Mouse (Mus musculus): ENCODE data around the gene Hist1h1d. TPM values are rescaled to one million over a fixed set of nuclear protein-coding genes. Genes with fewer than 3 reads are reported as not detected.
"Not testable (repeated sequence)": the region's sequence is repeated elsewhere in the genome, so short reads cannot be mapped to it uniquely, and the experiment has no call there.

Gene Hist1h1d
- polyA plus RNA-seq, 1 experiment from 2014 or later, result 0.07 TPM

GRCm38 (mm10) chr13:23573034-23573897 lies 20.2 kb downstream of the Hist1h1d start:
- Histone ChIP-seq H3K9ac (replicated peaks; ENCODE audit: low read depth, low read length) (0 out of 2 replicates have a peak overlapping the region, but pooled peaks have one; percentile 12), H3K4me3 (ENCODE audit: low read depth, low read length) (peak overlapping the region; percentile 23), H3K4me1 (ENCODE audit: control insufficient read depth, insufficient read depth, low read length) (peaks cover 38% of the 10 kb centered on the region), H3K4me2 (ENCODE audit: low read depth, low read length) (peak overlapping the region; percentile 73), H3K27ac (ENCODE audit: low read depth, low read length) (peak overlapping the region; percentile 2; the same call in 1 of the 2 replicates)
- H3K36me3 ChIP-seq (ENCODE audit: control insufficient read depth, insufficient read depth, low read length); H3K9me3 ChIP-seq (ENCODE audit: control insufficient read depth, low read length); ATAC-seq (ENCODE audit: low read depth); H3K27me3 ChIP-seq (ENCODE audit: control insufficient read depth, insufficient read depth, low read length): not testable (repeated sequence)
- 9% methylated on average over 18 of the region's 20 CpGs for WGBS

GRCm38 (mm10) chr13:23573898-23574524 lies 20.9 kb downstream of the Hist1h1d start, which contains the start of the genes Hist1h2bf and Hist1h2ad:
Gene Hist1h2bf (minus strand): TSS chr13:23574196.
Gene Hist1h2ad (plus strand): TSS chr13:23574381.
- peak within 1 kb of the TSS; percentile 73 for H3K4me2 ChIP-seq (ENCODE audit: low read depth, low read length)
- H3K36me3 ChIP-seq (ENCODE audit: control insufficient read depth, insufficient read depth, low read length); H3K9me3 ChIP-seq (ENCODE audit: control insufficient read depth, low read length); H3K27me3 ChIP-seq (ENCODE audit: control insufficient read depth, insufficient read depth, low read length): not testable (repeated sequence)
- peak within 1 kb of the TSS; percentile 32 for H3K4me3 ChIP-seq (ENCODE audit: low read depth, low read length)
- peaks cover 38% of the 10 kb centered on the region for H3K4me1 ChIP-seq (ENCODE audit: control insufficient read depth, insufficient read depth, low read length)
- ATAC-seq (ENCODE audit: low read depth), result peak; percentile 93
- H3K9ac ChIP-seq (replicated peaks; ENCODE audit: low read depth, low read length), result 0 out of 2 replicates have a peak within 1 kb of the TSS, but pooled peaks have one; percentile 12
- H3K27ac ChIP-seq (ENCODE audit: low read depth, low read length), result peak within 1 kb of the TSS; percentile 75; the same call in 1 of the 2 replicates
- WGBS, result 1% methylated on average over 22 of the region's 42 CpGs

DNA sequence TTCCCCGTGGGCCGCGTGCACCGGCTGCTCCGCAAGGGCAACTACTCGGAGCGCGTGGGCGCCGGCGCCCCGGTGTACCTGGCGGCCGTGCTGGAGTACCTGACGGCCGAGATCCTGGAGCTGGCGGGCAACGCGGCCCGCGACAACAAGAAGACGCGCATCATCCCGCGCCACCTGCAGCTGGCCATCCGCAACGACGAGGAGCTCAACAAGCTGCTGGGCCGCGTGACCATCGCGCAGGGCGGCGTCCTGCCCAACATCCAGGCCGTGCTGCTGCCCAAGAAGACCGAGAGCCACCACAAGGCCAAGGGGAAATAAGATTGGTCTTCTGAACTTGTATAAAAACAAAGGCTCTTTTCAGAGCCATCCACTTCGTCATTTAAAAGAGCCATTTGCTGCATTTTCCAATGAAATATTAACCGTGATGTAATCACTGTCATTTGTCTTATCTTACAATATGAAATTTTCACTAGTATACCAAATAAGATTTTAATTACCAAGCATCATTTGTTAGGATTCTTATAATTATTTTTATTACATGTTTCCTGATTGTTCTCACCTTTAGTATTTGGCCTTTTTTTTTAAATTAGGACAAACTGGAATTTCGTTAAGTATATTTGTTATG lies 21.6 kb downstream of the Hist1h1d start:
- Histone ChIP-seq H3K27ac (ENCODE audit: low read depth, low read length) (peak overlapping the region; percentile 75; the same call in 1 of the 2 replicates), H3K4me2 (ENCODE audit: low read depth, low read length) (peak overlapping the region; percentile 73), H3K4me1 (ENCODE audit: control insufficient read depth, insufficient read depth, low read length) (peaks cover 38% of the 10 kb centered on the region), H3K4me3 (ENCODE audit: low read depth, low read length) (peak overlapping the region; percentile 25)
- not testable (repeated sequence) for ATAC-seq (ENCODE audit: low read depth); H3K36me3 ChIP-seq (ENCODE audit: control insufficient read depth, insufficient read depth, low read length); H3K27me3 ChIP-seq (ENCODE audit: control insufficient read depth, insufficient read depth, low read length); H3K9me3 ChIP-seq (ENCODE audit: control insufficient read depth, low read length); H3K9ac ChIP-seq (replicated peaks; ENCODE audit: low read depth, low read length)
- 1% methylated on average over 5 of the region's 39 CpGs for WGBS

- peak; percentile 53 for ATAC-seq (ENCODE audit: low read depth)
- Histone ChIP-seq H3K27ac (ENCODE audit: low read depth, low read length) (no peak within 1 kb of the TSS), H3K36me3 (ENCODE audit: control insufficient read depth, insufficient read depth, low read length) (no peaks in the 10 kb centered on the region), H3K4me1 (ENCODE audit: control insufficient read depth, insufficient read depth, low read length) (peaks cover 33% of the 10 kb centered on the region), H3K27me3 (ENCODE audit: control insufficient read depth, insufficient read depth, low read length) (no peaks in the 10 kb centered on the region), H3K9ac (replicated peaks; ENCODE audit: low read depth, low read length) (peak within 1 kb of the TSS; percentile 46), H3K9me3 (ENCODE audit: control insufficient read depth, low read length) (no peaks in the 10 kb centered on the region), H3K4me3 (ENCODE audit: low read depth, low read length) (peak within 1 kb of the TSS; percentile 32), H3K4me2 (ENCODE audit: low read depth, low read length) (peak within 1 kb of the TSS; percentile 62)
- under 1% methylated on average over 18 of the region's 18 CpGs for WGBS
Measured at GRCm38 (mm10) chr13:23575271-23575851, 22.3 kb downstream of the Hist1h1d start, which contains the start of gene Hist1h3d. Gene Hist1h3d (plus strand): TSS chr13:23575763.

- Histone ChIP-seq H3K4me2 (ENCODE audit: low read depth, low read length) (peak overlapping the region; percentile 62), H3K4me1 (ENCODE audit: control insufficient read depth, insufficient read depth, low read length) (peaks cover 32% of the 10 kb centered on the region), H3K4me3 (ENCODE audit: low read depth, low read length) (peak overlapping the region; percentile 32), H3K9ac (replicated peaks; ENCODE audit: low read depth, low read length) (peak overlapping the region; percentile 46)
- not testable (repeated sequence) for H3K36me3 ChIP-seq (ENCODE audit: control insufficient read depth, insufficient read depth, low read length); H3K27me3 ChIP-seq (ENCODE audit: control insufficient read depth, insufficient read depth, low read length); H3K9me3 ChIP-seq (ENCODE audit: control insufficient read depth, low read length); H3K27ac ChIP-seq (ENCODE audit: low read depth, low read length); ATAC-seq (ENCODE audit: low read depth)
- under 1% methylated on average over 11 of the region's 40 CpGs for WGBS
Measured at GRCm38 (mm10) chr13:23575864-23576313, 22.8 kb downstream of the Hist1h1d start.

- Histone ChIP-seq H3K4me3 (ENCODE audit: low read depth, low read length) (peak overlapping the region; percentile 32), H3K27ac (ENCODE audit: low read depth, low read length) (no peak overlapping the region), H3K36me3 (ENCODE audit: control insufficient read depth, insufficient read depth, low read length) (no peaks in the 10 kb centered on the region), H3K9me3 (ENCODE audit: control insufficient read depth, low read length) (no peaks in the 10 kb centered on the region), H3K4me1 (ENCODE audit: control insufficient read depth, insufficient read depth, low read length) (peaks cover 32% of the 10 kb centered on the region), H3K4me2 (ENCODE audit: low read depth, low read length) (peak overlapping the region; percentile 62), H3K9ac (replicated peaks; ENCODE audit: low read depth, low read length) (peak overlapping the region; percentile 46), H3K27me3 (ENCODE audit: control insufficient read depth, insufficient read depth, low read length) (no peaks in the 10 kb centered on the region)
- WGBS, result 7% methylated on average over 7 of the region's 7 CpGs
- ATAC-seq (ENCODE audit: low read depth), result no peak
Measured at GRCm38 (mm10) chr13:23576351-23576881, 23.4 kb downstream of the Hist1h1d start.

DNA sequence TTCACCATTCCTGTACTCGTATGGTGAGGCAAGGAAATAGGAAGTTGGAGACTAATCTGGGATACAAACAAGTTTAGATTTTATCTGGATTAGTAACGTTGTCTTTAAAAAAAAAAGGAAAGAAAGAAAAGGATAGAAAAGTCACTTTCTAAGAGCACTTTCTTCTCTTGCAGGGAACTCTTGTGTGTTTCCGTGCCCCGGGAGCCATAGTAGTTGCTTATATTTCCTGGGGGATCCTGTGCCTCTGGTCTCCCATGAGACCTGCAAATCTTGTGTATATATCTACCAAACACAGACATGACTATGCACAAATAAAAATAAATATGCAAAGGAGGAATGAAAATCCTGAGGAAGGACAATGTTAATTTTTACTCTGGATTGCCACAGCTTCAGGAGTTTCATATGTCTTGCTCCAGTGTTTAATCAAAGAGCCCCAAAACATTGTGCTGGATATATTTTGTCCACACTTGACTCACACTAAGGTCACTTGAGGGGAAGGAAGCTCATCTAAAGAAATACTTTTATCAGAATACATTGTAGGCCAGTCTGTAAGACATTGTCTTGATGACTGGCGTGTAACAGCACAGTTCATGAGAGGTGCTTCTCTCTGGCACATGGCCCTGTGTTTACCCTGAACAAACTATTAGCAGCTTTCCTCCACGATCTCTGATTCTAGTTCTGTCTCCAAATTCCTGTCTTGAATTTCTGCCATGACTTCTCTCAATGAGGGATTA lies 24.0 kb downstream of the Hist1h1d start:
- WGBS, result 59% methylated on average over 6 of the region's 6 CpGs

DNA sequence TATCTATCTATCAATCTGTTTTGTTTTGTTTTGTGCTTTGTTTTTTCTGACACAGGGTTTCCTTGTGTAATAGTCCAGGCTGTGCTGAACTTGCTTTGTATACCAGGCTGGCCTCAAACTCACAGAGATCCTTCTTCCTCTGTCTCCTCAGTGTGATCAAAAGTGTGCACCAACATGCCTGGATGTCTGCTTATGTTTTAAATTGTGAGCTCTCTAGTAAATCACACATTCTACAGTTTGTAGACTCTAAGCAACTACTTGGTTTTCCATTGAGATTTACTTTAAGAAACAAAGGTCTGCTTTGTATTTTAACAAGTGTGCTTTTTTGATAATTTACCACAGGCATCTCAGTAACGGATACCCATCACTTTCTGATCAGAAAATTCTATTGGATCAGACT lies 24.8 kb downstream of the Hist1h1d start:
- no peak for ATAC-seq (ENCODE audit: low read depth)
- Histone ChIP-seq H3K9ac (replicated peaks; ENCODE audit: low read depth, low read length) (no peak overlapping the region), H3K9me3 (ENCODE audit: control insufficient read depth, low read length) (no peaks in the 10 kb centered on the region), H3K27me3 (ENCODE audit: control insufficient read depth, insufficient read depth, low read length) (no peaks in the 10 kb centered on the region), H3K36me3 (ENCODE audit: control insufficient read depth, insufficient read depth, low read length) (no peaks in the 10 kb centered on the region), H3K4me3 (ENCODE audit: low read depth, low read length) (no peak overlapping the region), H3K4me1 (ENCODE audit: control insufficient read depth, insufficient read depth, low read length) (peaks cover 31% of the 10 kb centered on the region), H3K4me2 (ENCODE audit: low read depth, low read length) (no peak overlapping the region), H3K27ac (ENCODE audit: low read depth, low read length) (no peak overlapping the region)
- 95% methylated on average over 1 of the region's 1 CpGs for WGBS

More for the DNA sequence above, 24.0 kb downstream of the Hist1h1d start:
- Histone ChIP-seq H3K36me3 (ENCODE audit: control insufficient read depth, insufficient read depth, low read length) (no peaks in the 10 kb centered on the region), H3K4me2 (ENCODE audit: low read depth, low read length) (peak overlapping the region; percentile 62; the same call in 1 of the 2 replicates), H3K4me1 (ENCODE audit: control insufficient read depth, insufficient read depth, low read length) (peaks cover 33% of the 10 kb centered on the region), H3K4me3 (ENCODE audit: low read depth, low read length) (peak overlapping the region; percentile 32; the same call in 1 of the 2 replicates), H3K9ac (replicated peaks; ENCODE audit: low read depth, low read length) (no peak overlapping the region), H3K9me3 (ENCODE audit: control insufficient read depth, low read length) (no peaks in the 10 kb centered on the region), H3K27me3 (ENCODE audit: control insufficient read depth, insufficient read depth, low read length) (no peaks in the 10 kb centered on the region), H3K27ac (ENCODE audit: low read depth, low read length) (no peak overlapping the region)
- no peak for ATAC-seq (ENCODE audit: low read depth)
